Mouse (Mus musculus) liver, embryonic 15.5 days (tissue): Measurements from ENCODE around the gene Rgl1. TPM values are rescaled to one million over a fixed set of nuclear protein-coding genes. Genes with fewer than 3 reads are reported as not detected.

Source experiments
- ATAC-seq: fragments of 200-750 bp; cut with Nextera tagmentation; 2 replicates; pipeline ENCODE4 v1.8.0; 2017; ENCODE audit warnings: moderate number of reproducible peaks, mild to moderate bottlenecking, moderate library complexity; ENCODE audit not compliant: insufficient read depth
- H3K27ac ChIP-seq: fragments of 300-500 bp; sonication (generic); replicated peaks from 2 replicates; pipeline ENCODE4 v1.5.1; 2015; ENCODE audit warnings: mild to moderate bottlenecking, inconsistent platforms
- H3K27me3 ChIP-seq: fragments of 300-500 bp; sonication (generic); 2 replicates; pipeline ENCODE4 v1.6.1; 2015; ENCODE audit warnings: mild to moderate bottlenecking, inconsistent platforms
- H3K36me3 ChIP-seq: fragments of 300-500 bp; sonication (generic); replicated peaks from 2 replicates; pipeline ENCODE4 v1.6.1; 2015; ENCODE audit warnings: moderate library complexity, mild to moderate bottlenecking, inconsistent platforms
- H3K4me1 ChIP-seq: fragments of 300-500 bp; sonication (generic); replicated peaks from 2 replicates; pipeline ENCODE4 v1.6.1; 2015; ENCODE audit warnings: inconsistent platforms
- H3K4me2 ChIP-seq: fragments of 300-500 bp; sonication (generic); 2 replicates; pipeline ENCODE4 v1.6.1; 2015; ENCODE audit warnings: moderate library complexity, mild to moderate bottlenecking, inconsistent platforms
- H3K4me3 ChIP-seq: fragments of 300-500 bp; sonication (generic); replicated peaks from 2 replicates; pipeline ENCODE4 v1.5.1; 2015; ENCODE audit warnings: mild to moderate bottlenecking, inconsistent platforms
- H3K9ac ChIP-seq: fragments of 300-500 bp; sonication (generic); 2 replicates; pipeline ENCODE4 v1.6.1; 2015; ENCODE audit warnings: moderate library complexity, mild to moderate bottlenecking, inconsistent platforms
- H3K9me3 ChIP-seq: fragments of 300-500 bp; sonication (generic); replicated peaks from 2 replicates; pipeline ENCODE4 v1.6.1; 2016; ENCODE audit warnings: inconsistent platforms
- WGBS: fragments of 180-500 bp; shearing (Covaris S2); methylation state at CpG from one replicate; pipeline ENCODE4 v1.1.7; 2015; ENCODE audit warnings: mixed read lengths; ENCODE audit not compliant: insufficient replicate concordance; 5-methylcytosine and 5-hydroxymethylcytosine counted together
- polyA plus RNA-seq: library from polyadenylated mRNA; unstranded; fragments of >200 nt; fragmentation: Nextera tagmentation; extraction: Ambion mirVana; gene quantifications from 2 replicates; pipeline ENCODE4 v1.2.1, GENCODE M21; 2015

Rgl1 gene
- polyA plus RNA-seq, 1 experiment from 2014 or later, result 13.0 TPM

DNA sequence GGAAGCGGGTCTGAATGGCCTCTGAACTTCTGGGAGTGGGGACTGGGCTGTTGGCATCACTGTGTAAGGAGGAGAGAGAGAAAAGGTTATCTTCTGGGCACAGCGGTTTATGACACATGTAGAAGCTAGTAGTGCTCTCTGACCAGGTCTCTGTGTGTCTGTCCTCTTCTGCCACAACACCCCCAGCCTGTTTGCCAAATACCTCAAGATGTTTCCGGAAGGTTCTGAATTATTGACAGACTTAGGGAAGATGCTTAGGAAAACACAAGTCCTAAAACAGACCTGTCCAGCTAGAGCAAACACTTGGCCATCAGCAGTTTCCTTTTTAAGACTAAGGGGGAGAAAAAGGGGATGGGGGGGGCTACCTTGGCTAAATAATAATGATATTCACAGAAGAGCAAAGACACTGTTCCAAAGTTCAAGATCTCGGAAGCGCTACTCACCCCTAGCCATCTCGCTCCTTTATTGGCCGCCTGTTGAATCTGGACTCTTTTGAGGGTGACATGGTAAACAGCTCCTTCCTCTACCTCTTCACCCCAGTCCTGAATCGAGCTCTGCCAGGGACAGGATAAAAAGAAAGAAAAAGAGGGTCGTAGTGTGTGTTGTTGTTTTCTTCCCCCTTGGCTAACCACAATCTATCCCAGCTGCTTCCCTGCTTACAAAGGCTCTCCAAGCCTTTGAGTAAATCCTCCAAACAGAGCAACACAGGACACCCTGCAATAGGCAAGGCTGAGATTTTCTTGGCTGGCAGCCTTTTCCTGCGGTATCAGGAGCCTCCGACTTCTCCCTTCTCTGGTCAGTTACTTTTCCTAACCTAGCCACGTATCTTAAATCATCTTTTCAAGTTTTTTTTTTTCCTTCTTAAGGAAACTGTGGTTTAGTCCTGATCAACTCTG lies 142.5 kb downstream of the Rgl1 start:
- H3K9ac ChIP-seq, result no peak overlapping the region
- H3K4me1 ChIP-seq, result peaks cover 29% of the 10 kb centered on the region
- ATAC-seq, result no peak
- 0 out of 2 replicates have a peak, but pooled peaks cover under 1% of the 10 kb centered on the region for H3K36me3 ChIP-seq
- H3K9me3 ChIP-seq, result 0 out of 2 replicates have a peak, but pooled peaks cover under 1% of the 10 kb centered on the region
- H3K4me2 ChIP-seq, result peak overlapping the region; percentile 57
- peaks cover 61% of the 10 kb centered on the region for H3K27me3 ChIP-seq
- H3K27ac ChIP-seq, result peak overlapping the region; percentile 42
- H3K4me3 ChIP-seq, result peak overlapping the region; percentile 52
- WGBS, result 28% methylated on average over 12 of the region's 12 CpGs

DNA sequence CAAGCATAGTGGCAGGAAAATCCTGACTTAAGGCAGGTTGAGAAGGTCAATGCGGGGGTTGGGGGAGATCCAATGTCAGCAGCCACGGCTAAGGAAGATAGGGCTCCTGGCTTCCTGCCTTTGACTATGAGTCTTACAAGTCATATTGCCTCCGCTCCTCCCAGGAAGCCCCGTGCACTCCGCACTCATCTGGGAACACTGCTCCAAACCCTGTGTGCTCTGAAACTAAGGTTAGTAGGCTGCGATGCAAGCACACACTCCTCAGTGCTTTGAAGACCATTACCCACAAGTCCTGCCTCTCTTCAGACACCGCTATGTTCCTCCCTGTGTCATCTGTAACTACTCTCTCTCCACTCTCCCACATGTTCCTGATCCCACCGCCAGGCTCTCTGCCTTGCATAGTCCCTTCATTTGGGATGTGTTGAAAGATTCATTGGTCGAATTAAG lies 143.4 kb downstream of the Rgl1 start:
- WGBS, result 46% methylated on average over 9 of the region's 9 CpGs
- peak overlapping the region; percentile 57 for H3K4me2 ChIP-seq
- peaks cover 32% of the 10 kb centered on the region for H3K4me1 ChIP-seq
- H3K9ac ChIP-seq, result no peak overlapping the region
- 0 out of 2 replicates have a peak, but pooled peaks cover 3% of the 10 kb centered on the region for H3K9me3 ChIP-seq
- peaks cover 61% of the 10 kb centered on the region for H3K27me3 ChIP-seq
- H3K27ac ChIP-seq, result no peak overlapping the region
- peak overlapping the region; percentile 52; the same call in 1 of the 2 replicates for H3K4me3 ChIP-seq
- no peak for ATAC-seq
- H3K36me3 ChIP-seq, result 0 out of 2 replicates have a peak, but pooled peaks cover 3% of the 10 kb centered on the region

DNA sequence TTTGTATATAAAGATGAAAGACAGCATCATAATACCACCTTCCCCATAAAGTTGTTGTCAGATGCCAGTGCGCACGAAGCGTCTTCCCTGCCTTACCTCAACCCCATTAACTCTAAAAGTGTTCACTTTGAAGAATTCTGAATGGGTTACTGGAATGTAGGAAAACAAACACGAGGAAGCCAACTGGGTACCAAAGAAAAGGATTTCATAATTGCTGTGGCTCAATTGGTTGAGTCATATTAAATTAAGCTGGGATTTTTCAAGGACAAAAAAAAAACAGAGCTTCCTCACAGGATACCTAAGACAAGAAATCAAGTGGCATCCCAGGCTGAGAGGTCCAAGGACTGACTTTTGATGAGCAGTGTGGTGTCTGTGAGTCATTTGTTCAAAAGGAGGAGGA lies 144.5 kb downstream of the Rgl1 start:
- Histone ChIP-seq H3K4me1 (peaks cover 44% of the 10 kb centered on the region), H3K27me3 (peaks cover 53% of the 10 kb centered on the region), H3K4me3 (no peak overlapping the region), H3K27ac (no peak overlapping the region), H3K9ac (no peak overlapping the region), H3K9me3 (0 out of 2 replicates have a peak, but pooled peaks cover 3% of the 10 kb centered on the region), H3K4me2 (0 out of 2 replicates have a peak overlapping the region, but pooled peaks have one; percentile 57), H3K36me3 (0 out of 2 replicates have a peak, but pooled peaks cover 3% of the 10 kb centered on the region)
- 79% methylated on average over 4 of the region's 4 CpGs for WGBS
- ATAC-seq, result no peak

DNA sequence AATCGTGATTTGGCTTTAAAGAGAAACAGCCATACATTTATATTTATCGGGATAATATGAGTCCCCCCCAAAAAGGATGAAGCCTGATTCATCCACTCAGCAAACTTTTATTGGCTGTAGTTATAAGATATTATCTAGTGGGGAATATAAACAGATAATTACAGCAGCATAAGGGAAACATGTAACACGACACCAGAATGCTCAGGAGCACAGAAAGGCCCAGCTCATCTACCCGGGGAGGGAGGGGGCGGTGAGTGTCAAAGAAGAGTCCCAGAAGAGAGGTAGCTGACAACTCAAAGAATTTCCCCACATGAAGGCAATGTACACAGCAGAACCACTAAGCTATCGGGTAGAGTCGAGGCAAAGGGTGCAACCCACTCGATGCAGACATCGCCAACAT lies 146.8 kb downstream of the Rgl1 start:
- H3K27me3 ChIP-seq, result peaks cover 31% of the 10 kb centered on the region
- ATAC-seq, result no peak
- H3K4me2 ChIP-seq, result no peak overlapping the region
- 0 out of 2 replicates have a peak, but pooled peaks cover 3% of the 10 kb centered on the region for H3K9me3 ChIP-seq
- H3K4me3 ChIP-seq, result no peak overlapping the region
- 61% methylated on average over 9 of the region's 9 CpGs for WGBS
- no peak overlapping the region for H3K9ac ChIP-seq
- no peak overlapping the region for H3K27ac ChIP-seq
- peaks cover 61% of the 10 kb centered on the region for H3K4me1 ChIP-seq
- H3K36me3 ChIP-seq, result 0 out of 2 replicates have a peak, but pooled peaks cover 3% of the 10 kb centered on the region

DNA sequence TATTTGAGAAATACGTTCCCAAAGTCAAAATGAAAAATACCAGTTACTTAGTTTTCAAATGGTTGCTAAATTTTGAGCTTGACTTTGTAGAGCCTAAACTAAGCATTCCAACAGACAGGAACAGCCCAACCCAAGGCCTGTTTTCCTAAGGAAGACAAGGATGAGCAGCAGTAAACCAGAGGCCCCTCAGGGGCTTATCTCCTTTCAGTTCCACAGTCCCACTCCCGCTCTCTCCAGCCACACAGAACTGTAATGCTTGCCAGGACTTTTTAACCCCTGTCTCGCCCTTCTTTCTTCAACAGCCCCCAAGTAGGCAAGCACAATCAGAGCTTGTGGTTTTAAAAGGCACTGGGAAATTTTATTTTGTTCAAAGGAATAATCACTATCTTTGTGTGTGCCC lies 147.3 kb downstream of the Rgl1 start:
- H3K4me1 ChIP-seq, result peaks cover 64% of the 10 kb centered on the region
- 57% methylated on average over 3 of the region's 3 CpGs for WGBS

DNA sequence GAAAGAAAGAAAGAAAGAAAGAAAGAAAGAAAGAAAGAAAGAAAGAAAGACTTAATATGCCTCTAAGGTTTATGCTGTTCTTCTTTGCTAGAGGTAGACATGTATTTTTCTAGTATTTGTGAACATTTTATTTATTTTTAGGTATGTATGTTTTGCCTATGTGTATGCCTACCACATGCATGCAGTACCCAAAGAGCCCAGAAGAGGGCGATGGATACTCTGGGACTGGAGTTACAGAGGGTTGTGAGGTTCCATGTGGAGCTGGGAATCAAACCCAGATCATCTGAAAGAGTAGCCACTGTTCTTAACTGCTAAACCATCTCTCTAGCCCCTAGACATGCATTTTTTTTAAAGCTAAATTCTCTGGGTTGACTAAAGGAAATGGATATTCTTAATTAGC lies 147.8 kb downstream of the Rgl1 start:
- H3K9ac ChIP-seq, result no peak overlapping the region
- H3K36me3 ChIP-seq, result 0 out of 2 replicates have a peak, but pooled peaks cover 3% of the 10 kb centered on the region
- 56% methylated on average over 1 of the region's 1 CpGs for WGBS
- H3K9me3 ChIP-seq, result 0 out of 2 replicates have a peak, but pooled peaks cover 3% of the 10 kb centered on the region
- no peak overlapping the region for H3K27ac ChIP-seq
- peaks cover 63% of the 10 kb centered on the region for H3K4me1 ChIP-seq
- peaks cover 28% of the 10 kb centered on the region for H3K27me3 ChIP-seq
- no peak overlapping the region for H3K4me3 ChIP-seq
- ATAC-seq, result no peak
- no peak overlapping the region for H3K4me2 ChIP-seq

More for the DNA sequence above, 147.3 kb downstream of the Rgl1 start:
- peaks cover 28% of the 10 kb centered on the region for H3K27me3 ChIP-seq
- no peak overlapping the region for H3K9ac ChIP-seq
- H3K27ac ChIP-seq, result no peak overlapping the region
- H3K9me3 ChIP-seq, result 0 out of 2 replicates have a peak, but pooled peaks cover 3% of the 10 kb centered on the region
- ATAC-seq, result no peak
- 0 out of 2 replicates have a peak, but pooled peaks cover 3% of the 10 kb centered on the region for H3K36me3 ChIP-seq
- H3K4me3 ChIP-seq, result no peak overlapping the region
- no peak overlapping the region for H3K4me2 ChIP-seq

DNA sequence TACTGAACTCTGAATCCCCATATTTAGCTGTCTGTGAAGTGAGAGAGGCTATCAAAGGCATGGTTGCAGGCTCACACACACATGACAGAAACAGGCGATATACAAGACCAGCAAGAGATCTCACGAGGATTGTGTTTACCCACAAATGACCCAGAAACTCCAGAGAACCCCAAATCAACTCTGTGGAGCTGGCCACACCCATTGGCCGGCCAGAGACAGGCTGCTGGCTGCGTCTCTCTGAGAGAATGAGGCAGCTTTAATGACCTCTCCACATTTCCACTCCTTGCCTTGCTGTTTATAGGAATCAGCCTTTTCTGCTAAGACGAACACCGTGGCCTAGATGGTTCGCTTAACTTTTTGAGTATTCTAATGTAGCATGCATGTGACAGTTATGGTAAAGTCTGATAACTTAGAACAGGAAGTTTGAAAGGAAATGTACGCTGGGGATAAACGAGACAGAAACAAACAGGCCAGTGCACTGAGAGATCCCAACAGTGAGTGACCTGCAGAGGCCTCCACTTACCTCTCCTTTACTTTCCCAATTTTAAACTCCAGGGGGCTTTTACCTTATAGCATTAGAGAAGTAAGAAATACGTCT lies 148.3 kb downstream of the Rgl1 start:
- WGBS, result 14% methylated on average over 10 of the region's 10 CpGs
- peaks cover 61% of the 10 kb centered on the region for H3K4me1 ChIP-seq
- H3K4me2 ChIP-seq, result no peak overlapping the region
- H3K4me3 ChIP-seq, result no peak overlapping the region
- 0 out of 2 replicates have a peak, but pooled peaks cover 3% of the 10 kb centered on the region for H3K36me3 ChIP-seq
- peak; percentile 21 for ATAC-seq
- peaks cover 27% of the 10 kb centered on the region for H3K27me3 ChIP-seq
- H3K9me3 ChIP-seq, result 0 out of 2 replicates have a peak, but pooled peaks cover 3% of the 10 kb centered on the region
- H3K27ac ChIP-seq, result peak overlapping the region; percentile 46
- H3K9ac ChIP-seq, result no peak overlapping the region

DNA sequence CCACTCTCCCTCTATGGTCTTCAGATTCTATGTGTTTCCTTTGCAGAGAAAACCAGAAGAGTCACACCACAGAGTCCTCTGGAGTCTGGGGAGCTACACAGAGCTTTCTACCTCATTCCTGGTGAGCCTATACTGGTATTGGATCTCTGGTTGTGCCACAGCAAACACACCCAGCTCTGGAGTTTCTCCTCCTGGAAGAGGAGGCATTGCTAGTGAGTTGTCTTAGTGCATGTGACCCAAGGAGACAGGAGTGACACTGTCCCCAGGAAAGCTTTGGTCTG lies 149.4 kb downstream of the Rgl1 start:
- Histone ChIP-seq H3K36me3 (0 out of 2 replicates have a peak, but pooled peaks cover 3% of the 10 kb centered on the region), H3K9me3 (0 out of 2 replicates have a peak, but pooled peaks cover 3% of the 10 kb centered on the region), H3K27ac (peak overlapping the region; percentile 46; the same call in 1 of the 2 replicates), H3K9ac (no peak overlapping the region), H3K27me3 (peaks cover 23% of the 10 kb centered on the region), H3K4me1 (peaks cover 59% of the 10 kb centered on the region), H3K4me2 (no peak overlapping the region), H3K4me3 (no peak overlapping the region)
- ATAC-seq, result no peak

DNA sequence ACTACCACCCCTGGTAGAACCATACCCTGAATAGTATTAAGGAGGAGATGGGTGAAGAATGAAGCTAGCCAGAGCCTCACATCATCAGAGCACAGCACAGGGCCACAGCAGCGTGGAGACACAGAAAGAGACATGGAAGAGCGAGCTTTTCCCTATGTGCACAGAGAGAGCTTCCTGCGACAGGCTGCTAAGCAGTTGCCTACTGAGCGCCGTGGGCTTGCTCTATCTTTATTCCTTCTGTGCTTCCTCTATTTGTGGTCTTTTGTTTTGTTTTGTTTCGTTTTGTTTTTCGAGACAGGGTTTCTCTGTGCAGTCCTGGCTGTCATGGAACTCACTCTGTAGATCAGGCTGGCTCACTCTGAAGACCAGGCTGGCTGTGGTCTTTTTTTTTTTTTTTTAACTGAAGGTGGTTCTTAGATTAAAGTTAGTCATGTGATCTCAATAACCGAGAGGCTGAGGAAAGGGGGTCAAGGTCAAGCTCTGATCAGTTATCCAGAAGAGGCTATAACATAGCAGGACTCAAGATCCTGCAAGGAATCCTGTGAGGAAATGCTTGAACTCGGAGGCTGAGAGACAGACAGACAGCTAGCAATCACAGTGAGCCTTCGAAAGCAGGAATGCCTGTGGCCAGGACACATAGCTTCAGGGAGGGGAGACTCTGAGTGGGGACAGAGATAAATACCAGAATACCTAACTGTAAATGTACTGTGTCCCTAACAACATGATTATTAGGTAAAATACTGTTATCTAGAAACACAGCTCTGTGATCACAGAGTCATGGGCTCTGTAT lies 150.0 kb downstream of the Rgl1 start:
- peak overlapping the region; percentile 16 for H3K4me2 ChIP-seq
- 0 out of 2 replicates have a peak, but pooled peaks cover 3% of the 10 kb centered on the region for H3K9me3 ChIP-seq
- ATAC-seq, result peak; percentile 26; the same call in 1 of the 2 replicates
- peaks cover 64% of the 10 kb centered on the region for H3K4me1 ChIP-seq
- no peak overlapping the region for H3K9ac ChIP-seq
- 25% methylated on average over 10 of the region's 10 CpGs for WGBS
- peaks cover 24% of the 10 kb centered on the region for H3K27me3 ChIP-seq
- no peak overlapping the region for H3K4me3 ChIP-seq
- no peak overlapping the region; the same call in 1 of the 2 replicates for H3K27ac ChIP-seq
- H3K36me3 ChIP-seq, result 0 out of 2 replicates have a peak, but pooled peaks cover 3% of the 10 kb centered on the region

DNA sequence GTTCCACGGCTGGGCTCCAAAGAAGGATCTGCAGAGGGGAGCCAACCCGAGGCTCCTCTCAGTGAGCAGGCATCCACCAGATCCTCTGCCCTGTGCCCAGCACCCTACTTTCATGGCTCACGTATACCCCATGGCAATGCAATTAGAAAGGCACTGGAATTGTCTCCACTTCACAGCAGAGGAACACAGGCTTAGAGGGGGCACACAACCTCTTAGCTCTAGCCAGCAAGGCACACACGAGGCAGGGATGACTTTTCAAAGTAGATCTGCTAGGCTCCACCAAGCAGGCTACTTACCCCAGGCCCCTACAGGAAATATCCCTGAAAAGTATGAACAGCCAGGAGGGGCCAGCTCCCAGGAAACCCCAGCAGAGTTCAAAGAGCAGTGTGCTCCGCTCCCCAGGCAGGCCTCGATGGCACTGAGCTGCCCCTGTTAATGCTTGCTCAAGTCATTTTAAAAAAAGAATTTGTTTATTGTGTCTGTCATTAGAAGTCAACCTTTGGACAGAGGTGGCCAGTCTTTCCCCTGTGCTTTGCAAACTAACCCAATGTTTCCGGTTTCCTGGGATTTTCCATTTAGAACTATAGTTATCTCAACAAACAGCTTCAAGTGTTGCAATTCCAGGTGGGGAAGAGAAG lies 151.3 kb downstream of the Rgl1 start:
- Histone ChIP-seq H3K4me2 (peak overlapping the region; percentile 31), H3K27me3 (peaks cover 35% of the 10 kb centered on the region), H3K4me1 (peaks cover 74% of the 10 kb centered on the region), H3K9me3 (0 out of 2 replicates have a peak, but pooled peaks cover 3% of the 10 kb centered on the region), H3K36me3 (0 out of 2 replicates have a peak, but pooled peaks cover 3% of the 10 kb centered on the region), H3K27ac (peak overlapping the region; percentile 74), H3K4me3 (0 out of 2 replicates have a peak overlapping the region, but pooled peaks have one; percentile 6), H3K9ac (peak overlapping the region; percentile 30; the same call in 1 of the 2 replicates)
- peak; percentile 63 for ATAC-seq
- WGBS, result 49% methylated on average over 7 of the region's 7 CpGs
